Mouse (Mus musculus): Measurements from ENCODE around the gene Zfp410. TPM values are rescaled to one million over a fixed set of nuclear protein-coding genes. Genes with fewer than 3 reads are reported as not detected.

The Zfp410 gene
- 54.8 and 61.5 TPM in 2 replicates for polyA plus RNA-seq (2015; fragmentation: Nextera tagmentation; extraction: Ambion mirVana)

- under 1% methylated on average over 77 of the region's 77 CpGs for WGBS
Measured at GRCm38 (mm10) chr12:84316721-84317621, at the start of gene Zfp410. TSS of gene Zfp410 (plus strand) at chr12:84316852.

GRCm38 (mm10) chr12:84267264-84267663 lies 49.4 kb upstream of the Zfp410 start:
- WGBS = 59% methylated on average over 2 of the region's 2 CpGs
- Histone ChIP-seq H3K4me1 (ENCODE audit: control insufficient read depth, insufficient read depth, low read length) (no peaks in the 10 kb centered on the region), H3K4me2 (ENCODE audit: low read depth, low read length) (no peak overlapping the region), H3K9ac (ENCODE audit: low read depth, low read length) (no peak overlapping the region), H3K4me3 (ENCODE audit: low read length) (no peak overlapping the region), H3K27me3 (replicated peaks; ENCODE audit: control insufficient read depth, insufficient read depth, low read length) (no peaks in the 10 kb centered on the region), H3K9me3 (ENCODE audit: control insufficient read depth, low read length) (no peaks in the 10 kb centered on the region), H3K27ac (ENCODE audit: low read length) (no peak overlapping the region), H3K36me3 (ENCODE audit: control insufficient read depth, insufficient read depth, low read length) (no peaks in the 10 kb centered on the region)
- no peak for ATAC-seq

More at GRCm38 (mm10) chr12:84316721-84317621, at the start of gene Zfp410:
- peak within 1 kb of the TSS; percentile 93 for H3K4me3 ChIP-seq (ENCODE audit: low read length)
- peak within 1 kb of the TSS; percentile 79 for H3K4me2 ChIP-seq (ENCODE audit: low read depth, low read length)
- H3K27me3 ChIP-seq (replicated peaks; ENCODE audit: control insufficient read depth, insufficient read depth, low read length) = no peaks in the 10 kb centered on the region
- peak within 1 kb of the TSS; percentile 98 for H3K27ac ChIP-seq (ENCODE audit: low read length)
- no peaks in the 10 kb centered on the region for H3K36me3 ChIP-seq (ENCODE audit: control insufficient read depth, insufficient read depth, low read length)
- H3K9ac ChIP-seq (ENCODE audit: low read depth, low read length) = peak within 1 kb of the TSS; percentile 99
- H3K4me1 ChIP-seq (ENCODE audit: control insufficient read depth, insufficient read depth, low read length) = peaks cover 12% of the 10 kb centered on the region
- ATAC-seq = peak; percentile 98
- no peaks in the 10 kb centered on the region for H3K9me3 ChIP-seq (ENCODE audit: control insufficient read depth, low read length)

GRCm38 (mm10) chr12:84273366-84273765 lies 43.3 kb upstream of the Zfp410 start:
- Histone ChIP-seq H3K9ac (ENCODE audit: low read depth, low read length) (no peak overlapping the region), H3K27me3 (replicated peaks; ENCODE audit: control insufficient read depth, insufficient read depth, low read length) (no peaks in the 10 kb centered on the region), H3K4me2 (ENCODE audit: low read depth, low read length) (no peak overlapping the region), H3K4me1 (ENCODE audit: control insufficient read depth, insufficient read depth, low read length) (no peaks in the 10 kb centered on the region), H3K4me3 (ENCODE audit: low read length) (no peak overlapping the region), H3K9me3 (ENCODE audit: control insufficient read depth, low read length) (no peaks in the 10 kb centered on the region), H3K27ac (ENCODE audit: low read length) (no peak overlapping the region), H3K36me3 (ENCODE audit: control insufficient read depth, insufficient read depth, low read length) (no peaks in the 10 kb centered on the region)
- WGBS = 61% methylated on average over 5 of the region's 5 CpGs
- ATAC-seq = no peak

- Histone ChIP-seq H3K36me3 (ENCODE audit: control insufficient read depth, insufficient read depth, low read length) (no peaks in the 10 kb centered on the region), H3K4me2 (ENCODE audit: low read depth, low read length) (no peak overlapping the region), H3K9me3 (ENCODE audit: control insufficient read depth, low read length) (no peaks in the 10 kb centered on the region), H3K27me3 (replicated peaks; ENCODE audit: control insufficient read depth, insufficient read depth, low read length) (no peaks in the 10 kb centered on the region), H3K9ac (ENCODE audit: low read depth, low read length) (no peak overlapping the region), H3K4me3 (ENCODE audit: low read length) (no peak overlapping the region), H3K4me1 (ENCODE audit: control insufficient read depth, insufficient read depth, low read length) (no peaks in the 10 kb centered on the region), H3K27ac (ENCODE audit: low read length) (no peak overlapping the region)
- no peak for ATAC-seq
- 84% methylated on average over 9 of the region's 9 CpGs for WGBS
Measured at GRCm38 (mm10) chr12:84275288-84275687, 41.4 kb upstream of the Zfp410 start.

- Histone ChIP-seq H3K4me3 (ENCODE audit: low read length) (no peak overlapping the region), H3K4me1 (ENCODE audit: control insufficient read depth, insufficient read depth, low read length) (no peaks in the 10 kb centered on the region), H3K4me2 (ENCODE audit: low read depth, low read length) (no peak overlapping the region), H3K9ac (ENCODE audit: low read depth, low read length) (no peak overlapping the region), H3K27me3 (replicated peaks; ENCODE audit: control insufficient read depth, insufficient read depth, low read length) (no peaks in the 10 kb centered on the region), H3K27ac (ENCODE audit: low read length) (no peak overlapping the region), H3K36me3 (ENCODE audit: control insufficient read depth, insufficient read depth, low read length) (no peaks in the 10 kb centered on the region), H3K9me3 (ENCODE audit: control insufficient read depth, low read length) (no peaks in the 10 kb centered on the region)
- 81% methylated on average over 2 of the region's 2 CpGs for WGBS
- ATAC-seq = no peak
Measured at GRCm38 (mm10) chr12:84276288-84276687, 40.4 kb upstream of the Zfp410 start.

- H3K4me2 ChIP-seq (ENCODE audit: low read depth, low read length) = no peak overlapping the region
- ATAC-seq = no peak
- no peaks in the 10 kb centered on the region for H3K4me1 ChIP-seq (ENCODE audit: control insufficient read depth, insufficient read depth, low read length)
- H3K27me3 ChIP-seq (replicated peaks; ENCODE audit: control insufficient read depth, insufficient read depth, low read length) = no peaks in the 10 kb centered on the region
- H3K27ac ChIP-seq (ENCODE audit: low read length) = no peak overlapping the region
- H3K4me3 ChIP-seq (ENCODE audit: low read length) = no peak overlapping the region
- no peak overlapping the region for H3K9ac ChIP-seq (ENCODE audit: low read depth, low read length)
- H3K9me3 ChIP-seq (ENCODE audit: control insufficient read depth, low read length) = no peaks in the 10 kb centered on the region
- WGBS = 86% methylated on average over 4 of the region's 4 CpGs
- H3K36me3 ChIP-seq (ENCODE audit: control insufficient read depth, insufficient read depth, low read length) = no peaks in the 10 kb centered on the region
Measured at GRCm38 (mm10) chr12:84276799-84277198, 39.9 kb upstream of the Zfp410 start.

- Histone ChIP-seq H3K4me2 (ENCODE audit: low read depth, low read length) (no peak overlapping the region), H3K4me3 (ENCODE audit: low read length) (no peak overlapping the region), H3K27me3 (replicated peaks; ENCODE audit: control insufficient read depth, insufficient read depth, low read length) (no peaks in the 10 kb centered on the region), H3K4me1 (ENCODE audit: control insufficient read depth, insufficient read depth, low read length) (no peaks in the 10 kb centered on the region), H3K36me3 (ENCODE audit: control insufficient read depth, insufficient read depth, low read length) (no peaks in the 10 kb centered on the region), H3K27ac (ENCODE audit: low read length) (no peak overlapping the region), H3K9me3 (ENCODE audit: control insufficient read depth, low read length) (no peaks in the 10 kb centered on the region), H3K9ac (ENCODE audit: low read depth, low read length) (no peak overlapping the region)
- WGBS = 62% methylated on average over 3 of the region's 3 CpGs
- peak; percentile 65; the same call in 1 of the 2 replicates for ATAC-seq
Measured at GRCm38 (mm10) chr12:84277832-84278231, 38.8 kb upstream of the Zfp410 start.

- no peaks in the 10 kb centered on the region for H3K4me1 ChIP-seq (ENCODE audit: control insufficient read depth, insufficient read depth, low read length)
- no peak for ATAC-seq
- no peaks in the 10 kb centered on the region for H3K27me3 ChIP-seq (replicated peaks; ENCODE audit: control insufficient read depth, insufficient read depth, low read length)
- H3K36me3 ChIP-seq (ENCODE audit: control insufficient read depth, insufficient read depth, low read length) = no peaks in the 10 kb centered on the region
- 83% methylated on average over 7 of the region's 7 CpGs for WGBS
- no peak overlapping the region for H3K4me3 ChIP-seq (ENCODE audit: low read length)
- H3K9ac ChIP-seq (ENCODE audit: low read depth, low read length) = no peak overlapping the region
- H3K27ac ChIP-seq (ENCODE audit: low read length) = no peak overlapping the region
- no peak overlapping the region for H3K4me2 ChIP-seq (ENCODE audit: low read depth, low read length)
- H3K9me3 ChIP-seq (ENCODE audit: control insufficient read depth, low read length) = no peaks in the 10 kb centered on the region
Measured at GRCm38 (mm10) chr12:84278901-84279300, 37.8 kb upstream of the Zfp410 start.

- H3K27me3 ChIP-seq (replicated peaks; ENCODE audit: control insufficient read depth, insufficient read depth, low read length) = no peaks in the 10 kb centered on the region
Measured at GRCm38 (mm10) chr12:84284391-84284790, 32.3 kb upstream of the Zfp410 start.

More at GRCm38 (mm10) chr12:84284391-84284790, 32.3 kb upstream of the Zfp410 start:
- peak overlapping the region; percentile 70 for H3K4me3 ChIP-seq (ENCODE audit: low read length)
- no peak for ATAC-seq
- H3K36me3 ChIP-seq (ENCODE audit: control insufficient read depth, insufficient read depth, low read length) = no peaks in the 10 kb centered on the region
- no peaks in the 10 kb centered on the region for H3K4me1 ChIP-seq (ENCODE audit: control insufficient read depth, insufficient read depth, low read length)
- 74% methylated on average over 14 of the region's 14 CpGs for WGBS
- H3K27ac ChIP-seq (ENCODE audit: low read length) = no peak overlapping the region
- peak overlapping the region; percentile 81 for H3K4me2 ChIP-seq (ENCODE audit: low read depth, low read length)
- H3K9me3 ChIP-seq (ENCODE audit: control insufficient read depth, low read length) = no peaks in the 10 kb centered on the region
- peak overlapping the region; percentile 79; the same call in 1 of the 2 replicates for H3K9ac ChIP-seq (ENCODE audit: low read depth, low read length)
